Mouse (Mus musculus) neural tube, embryonic 13.5 days (tissue): ENCODE data around the gene Tmem135. TPM values are rescaled to one million over a fixed set of nuclear protein-coding genes. Genes with fewer than 3 reads are reported as not detected.
"Not testable (repeated sequence)": the region's sequence is repeated elsewhere in the genome, so short reads cannot be mapped to it uniquely, and the experiment has no call there.

ENCODE experiments used
- ATAC-seq: fragments of 200-750 bp; cut with Nextera tagmentation; 2 replicates; pipeline ENCODE4 v1.8.0; 2017; ENCODE audit warnings: low read depth, mild to moderate bottlenecking, moderate TSS enrichment, moderate library complexity
- H3K27ac ChIP-seq: fragments of 300-500 bp; sonication (generic); replicated peaks from 2 replicates; pipeline ENCODE4 v1.5.1; 2015; ENCODE audit warnings: moderate library complexity, mild to moderate bottlenecking, inconsistent platforms
- H3K27me3 ChIP-seq: fragments of 300-500 bp; sonication (generic); 2 replicates; pipeline ENCODE4 v1.6.1; 2015; ENCODE audit warnings: mild to moderate bottlenecking, inconsistent platforms
- H3K36me3 ChIP-seq: fragments of 300-500 bp; sonication (generic); 2 replicates; pipeline ENCODE4 v1.6.1; 2015; ENCODE audit warnings: mild to moderate bottlenecking, inconsistent platforms
- H3K4me1 ChIP-seq: fragments of 300-500 bp; sonication (generic); replicated peaks from 2 replicates; pipeline ENCODE4 v1.6.1; 2015; ENCODE audit warnings: inconsistent platforms
- H3K4me2 ChIP-seq: fragments of 300-500 bp; sonication (generic); 2 replicates; pipeline ENCODE4 v1.6.1; 2015; ENCODE audit warnings: inconsistent platforms, mild to moderate bottlenecking, moderate library complexity
- H3K4me3 ChIP-seq: fragments of 300-500 bp; sonication (generic); 2 replicates; pipeline ENCODE4 v1.5.1; 2015; ENCODE audit warnings: mild to moderate bottlenecking, inconsistent platforms
- H3K9ac ChIP-seq: fragments of 300-500 bp; sonication (generic); 2 replicates; pipeline ENCODE4 v1.6.1; 2015; ENCODE audit warnings: moderate library complexity, mild to moderate bottlenecking, inconsistent platforms
- H3K9me3 ChIP-seq: fragments of 300-500 bp; sonication (generic); 2 replicates; pipeline ENCODE4 v1.6.1; 2016; ENCODE audit warnings: inconsistent platforms
- WGBS: fragments of 180-500 bp; shearing (Covaris S2); methylation state at CpG from one replicate; pipeline ENCODE4 v1.1.7; 2015; 5-methylcytosine and 5-hydroxymethylcytosine counted together
- polyA plus RNA-seq: library from polyadenylated mRNA; unstranded; fragments of >200 nt; fragmentation: Nextera tagmentation; extraction: Ambion mirVana; gene quantifications from 2 replicates; pipeline ENCODE4 v1.2.1, GENCODE M21; 2015

Tmem135 gene
- polyA plus RNA-seq, 1 experiment from 2014 or later: 21.3 TPM

GRCm38 (mm10) chr7:89303765-89304164 lies 100.3 kb downstream of the Tmem135 start:
- no peak for ATAC-seq
- Histone ChIP-seq H3K27me3 (no peaks in the 10 kb centered on the region), H3K4me3 (no peak overlapping the region), H3K27ac (no peak overlapping the region), H3K4me2 (no peak overlapping the region), H3K36me3 (peaks cover 12% of the 10 kb centered on the region; the same call in 1 of the 2 replicates), H3K9me3 (no peaks in the 10 kb centered on the region), H3K9ac (no peak overlapping the region), H3K4me1 (no peaks in the 10 kb centered on the region)
- WGBS: 94% methylated on average over 1 of the region's 1 CpGs

GRCm38 (mm10) chr7:89298911-89299458 lies 105.0 kb downstream of the Tmem135 start:
- Histone ChIP-seq H3K36me3 (peaks cover 16% of the 10 kb centered on the region; the same call in 1 of the 2 replicates), H3K4me2 (no peak overlapping the region), H3K4me1 (no peaks in the 10 kb centered on the region), H3K27me3 (no peaks in the 10 kb centered on the region), H3K9me3 (no peaks in the 10 kb centered on the region), H3K27ac (no peak overlapping the region), H3K9ac (no peak overlapping the region), H3K4me3 (no peak overlapping the region)
- 84% methylated on average over 1 of the region's 1 CpGs for WGBS
- ATAC-seq: no peak

- no peaks in the 10 kb centered on the region for H3K9me3 ChIP-seq
- no peak for ATAC-seq
- peaks cover 13% of the 10 kb centered on the region; the same call in 1 of the 2 replicates for H3K36me3 ChIP-seq
- 93% methylated on average over 1 of the region's 1 CpGs for WGBS
- H3K4me1 ChIP-seq: no peaks in the 10 kb centered on the region
- H3K4me3 ChIP-seq: no peak overlapping the region
- no peak overlapping the region for H3K4me2 ChIP-seq
- no peaks in the 10 kb centered on the region for H3K27me3 ChIP-seq
- H3K9ac ChIP-seq: no peak overlapping the region
- no peak overlapping the region for H3K27ac ChIP-seq
Observed at GRCm38 (mm10) chr7:89296941-89297340, 107.1 kb downstream of the Tmem135 start.

GRCm38 (mm10) chr7:89282664-89283063 lies 121.4 kb downstream of the Tmem135 start:
- no peaks in the 10 kb centered on the region for H3K27me3 ChIP-seq
- 91% methylated on average over 7 of the region's 7 CpGs for WGBS
- ATAC-seq: no peak

GRCm38 (mm10) chr7:89270438-89270837 lies 133.6 kb downstream of the Tmem135 start:
- not testable (repeated sequence) for H3K9me3 ChIP-seq, H3K9ac ChIP-seq, H3K27me3 ChIP-seq, H3K4me3 ChIP-seq, ATAC-seq, H3K4me2 ChIP-seq, H3K36me3 ChIP-seq, H3K27ac ChIP-seq, H3K4me1 ChIP-seq

More at GRCm38 (mm10) chr7:89282664-89283063, 121.4 kb downstream of the Tmem135 start:
- Histone ChIP-seq H3K4me1 (no peaks in the 10 kb centered on the region), H3K4me3 (no peak overlapping the region), H3K4me2 (no peak overlapping the region), H3K36me3 (peaks cover 2% of the 10 kb centered on the region; the same call in 1 of the 2 replicates), H3K27ac (no peak overlapping the region), H3K9me3 (no peaks in the 10 kb centered on the region), H3K9ac (no peak overlapping the region)

GRCm38 (mm10) chr7:89269826-89270225 lies 134.2 kb downstream of the Tmem135 start:
- H3K36me3 ChIP-seq: peaks cover 5% of the 10 kb centered on the region; the same call in 1 of the 2 replicates
- H3K27ac ChIP-seq: no peak overlapping the region
- no peaks in the 10 kb centered on the region for H3K9me3 ChIP-seq
- no peak overlapping the region for H3K4me3 ChIP-seq
- no peaks in the 10 kb centered on the region for H3K4me1 ChIP-seq
- no peak overlapping the region for H3K4me2 ChIP-seq
- WGBS: 92% methylated on average over 6 of the region's 6 CpGs
- H3K27me3 ChIP-seq: no peaks in the 10 kb centered on the region
- no peak for ATAC-seq
- H3K9ac ChIP-seq: no peak overlapping the region

- 83% methylated on average over 1 of the region's 1 CpGs for WGBS
- Histone ChIP-seq H3K4me2 (no peak overlapping the region), H3K27ac (no peak overlapping the region), H3K4me1 (no peaks in the 10 kb centered on the region), H3K4me3 (no peak overlapping the region), H3K27me3 (no peaks in the 10 kb centered on the region), H3K9me3 (no peaks in the 10 kb centered on the region), H3K36me3 (peaks cover under 1% of the 10 kb centered on the region; the same call in 1 of the 2 replicates), H3K9ac (no peak overlapping the region)
- ATAC-seq: no peak
Observed at GRCm38 (mm10) chr7:89267542-89267941, 136.5 kb downstream of the Tmem135 start.

GRCm38 (mm10) chr7:89266017-89266760 lies 137.8 kb downstream of the Tmem135 start:
- WGBS: 76% methylated on average over 7 of the region's 7 CpGs
- Histone ChIP-seq H3K27me3 (no peaks in the 10 kb centered on the region), H3K4me1 (no peaks in the 10 kb centered on the region), H3K9me3 (no peaks in the 10 kb centered on the region), H3K36me3 (no peaks in the 10 kb centered on the region), H3K9ac (no peak overlapping the region), H3K4me3 (no peak overlapping the region), H3K27ac (no peak overlapping the region), H3K4me2 (no peak overlapping the region)
- no peak for ATAC-seq

GRCm38 (mm10) chr7:89260966-89261365 lies 143.1 kb downstream of the Tmem135 start:
- Histone ChIP-seq H3K9ac (no peak overlapping the region), H3K27me3 (no peaks in the 10 kb centered on the region), H3K4me3 (no peak overlapping the region), H3K27ac (no peak overlapping the region), H3K36me3 (no peaks in the 10 kb centered on the region), H3K4me1 (no peaks in the 10 kb centered on the region), H3K4me2 (no peak overlapping the region), H3K9me3 (no peaks in the 10 kb centered on the region)
- ATAC-seq: no peak

GRCm38 (mm10) chr7:89258832-89259231 lies 145.2 kb downstream of the Tmem135 start:
- Histone ChIP-seq H3K9ac (no peak overlapping the region), H3K4me1 (no peaks in the 10 kb centered on the region), H3K27ac (no peak overlapping the region), H3K9me3 (no peaks in the 10 kb centered on the region), H3K4me2 (no peak overlapping the region), H3K27me3 (no peaks in the 10 kb centered on the region), H3K36me3 (no peaks in the 10 kb centered on the region), H3K4me3 (no peak overlapping the region)
- ATAC-seq: no peak
- WGBS: 85% methylated on average over 2 of the region's 2 CpGs

- no peak for ATAC-seq
- H3K9ac ChIP-seq: no peak overlapping the region
- H3K36me3 ChIP-seq: no peaks in the 10 kb centered on the region
- no peak overlapping the region for H3K4me2 ChIP-seq
- no peaks in the 10 kb centered on the region for H3K27me3 ChIP-seq
- no peak overlapping the region for H3K4me3 ChIP-seq
- H3K27ac ChIP-seq: no peak overlapping the region
- 82% methylated on average over 4 of the region's 4 CpGs for WGBS
- H3K9me3 ChIP-seq: no peaks in the 10 kb centered on the region
- H3K4me1 ChIP-seq: no peaks in the 10 kb centered on the region
Observed at GRCm38 (mm10) chr7:89257871-89258502, 146.0 kb downstream of the Tmem135 start.

- no peak overlapping the region for H3K9ac ChIP-seq
- WGBS: 92% methylated on average over 3 of the region's 3 CpGs
- no peaks in the 10 kb centered on the region for H3K36me3 ChIP-seq
- H3K27me3 ChIP-seq: no peaks in the 10 kb centered on the region
- H3K9me3 ChIP-seq: no peaks in the 10 kb centered on the region
- no peaks in the 10 kb centered on the region for H3K4me1 ChIP-seq
- no peak overlapping the region for H3K4me2 ChIP-seq
- no peak overlapping the region for H3K4me3 ChIP-seq
- no peak overlapping the region for H3K27ac ChIP-seq
- ATAC-seq: no peak
Observed at GRCm38 (mm10) chr7:89253772-89254171, 150.2 kb downstream of the Tmem135 start.
